In the genomic region with DNA sequence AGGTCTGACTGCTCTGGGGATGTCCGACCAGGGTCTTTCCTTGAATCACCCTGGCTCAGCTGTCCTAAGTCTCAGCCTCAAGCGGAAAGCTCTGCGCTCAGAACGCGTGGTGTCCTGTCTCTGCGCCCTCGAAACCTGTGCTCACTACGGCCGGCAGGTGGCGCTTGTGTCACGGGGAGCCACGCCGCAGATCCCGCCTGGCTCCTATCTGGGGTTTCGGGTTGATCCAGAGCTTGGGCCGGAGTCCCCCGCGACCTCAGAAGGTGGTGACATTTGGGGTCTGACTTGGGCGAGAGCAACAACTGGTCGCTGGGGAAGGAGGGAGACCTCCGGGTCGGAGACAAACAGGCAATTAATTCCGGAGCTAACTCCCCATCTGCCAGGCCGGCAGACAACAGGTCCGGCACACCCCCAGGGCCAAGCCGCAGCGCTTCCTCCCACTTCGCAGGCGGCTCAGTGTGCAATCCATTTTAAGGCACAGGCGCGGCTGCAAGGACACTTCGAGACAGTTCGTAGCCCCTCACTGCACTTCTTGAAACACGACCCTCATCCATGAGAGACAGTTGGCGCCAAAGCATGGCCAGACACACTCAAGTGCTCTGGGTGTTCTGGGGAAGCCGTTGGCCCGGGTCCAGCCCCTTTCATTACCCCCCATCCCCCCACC, we compare ENCODE assay signal across 8 mouse cellular contexts. TPM values are rescaled to one million over a fixed set of nuclear protein-coding genes. Genes with fewer than 3 reads are reported as not detected.
A peak's percentile ranks its signal among the peaks of the same experiment; 100 is the strongest.
DNase-seq lines count a peak whose midpoint lies in the region; ATAC-seq and TF ChIP-seq lines count a peak whose summit lies in the region.

No protein-coding gene starts in this region.

- ATAC-seq in forebrain, embryonic 13.5 days: peak; percentile 54
- peak; percentile 36; the same call in 1 of the 2 replicates for ATAC-seq in liver, embryonic 14.5 days (ENCODE audit: insufficient read depth)
- peak; percentile 44 for ATAC-seq in neural tube, embryonic 12.5 days (ENCODE audit: low FRiP score, low read depth)
- peak; percentile 58 for ATAC-seq in stomach, postnatal 0 days (ENCODE audit: low FRiP score, low TSS enrichment)

- peaks cover 15% of the 10 kb centered on the region for H3K27me3 ChIP-seq in ES-Bruce4 (ENCODE audit: control insufficient read depth, insufficient read depth, low read length, poor library complexity, severe bottlenecking)
- H3K27me3 ChIP-seq in forebrain, embryonic 13.5 days: peaks cover 37% of the 10 kb centered on the region
- H3K27me3 ChIP-seq in liver, embryonic 14.5 days (ENCODE audit: control insufficient read depth, insufficient read depth, low read length): peaks cover 62% of the 10 kb centered on the region
- H3K27me3 ChIP-seq in neural tube, embryonic 12.5 days (replicated peaks): peaks cover 89% of the 10 kb centered on the region
- H3K27me3 ChIP-seq in stomach, postnatal 0 days (ENCODE audit: control insufficient read depth, insufficient read depth, low read length): peaks cover 19% of the 10 kb centered on the region

- under 1% methylated on average over 37 of the region's 37 CpGs for WGBS in forebrain, embryonic 13.5 days
- WGBS in liver, embryonic 14.5 days (ENCODE audit: insufficient replicate concordance): under 1% methylated on average over 37 of the region's 37 CpGs
- WGBS in neural tube, embryonic 12.5 days: under 1% methylated on average over 37 of the region's 37 CpGs
- under 1% methylated on average over 37 of the region's 37 CpGs for WGBS in stomach, postnatal 0 days

- TF ChIP-seq CTCF in ES-Bruce4 (IDR thresholded peaks at IDR 0.05; ENCODE audit: low read depth, low read length): peak; percentile 92
- peak; percentile 95 for TF ChIP-seq CTCF in liver, embryonic 14.5 days (IDR thresholded peaks at IDR 0.05; ENCODE audit: low read depth)
- TF ChIP-seq CTCF in stomach, postnatal 0 days (IDR thresholded peaks at IDR 0.05; ENCODE audit: low read depth): peak; percentile 99

- no peak overlapping the region for H3K27ac ChIP-seq in ES-Bruce4 (ENCODE audit: insufficient read depth, low read length)
- peak overlapping the region; percentile 85 for H3K27ac ChIP-seq in forebrain, embryonic 13.5 days
- no peak overlapping the region for H3K27ac ChIP-seq in liver, embryonic 14.5 days
- H3K27ac ChIP-seq in neural tube, embryonic 12.5 days: no peak overlapping the region
- H3K27ac ChIP-seq in stomach, postnatal 0 days (replicated peaks): no peak overlapping the region

- peak overlapping the region; percentile 52 for H3K4me3 ChIP-seq in ES-Bruce4 (ENCODE audit: low read depth, low read length)
- peak overlapping the region; percentile 74 for H3K4me3 ChIP-seq in forebrain, embryonic 13.5 days
- H3K4me3 ChIP-seq in liver, embryonic 14.5 days (ENCODE audit: insufficient read depth in 1 of 2, low read depth in 2 of 2, low read length in 2 of 2): peak overlapping the region; percentile 12 to 22; a peak in 1 of 4 replicates
- peak overlapping the region; percentile 51 for H3K4me3 ChIP-seq in neural tube, embryonic 12.5 days
- peak overlapping the region; percentile 43 for H3K4me3 ChIP-seq in stomach, postnatal 0 days (ENCODE audit: low read depth, low read length)

- H3K9ac ChIP-seq in ES-Bruce4 (ENCODE audit: low read depth, poor library complexity, severe bottlenecking): no peak overlapping the region; the same call in 1 of the 2 replicates
- peak overlapping the region; percentile 87 for H3K9ac ChIP-seq in forebrain, embryonic 13.5 days
- no peak overlapping the region for H3K9ac ChIP-seq in liver, embryonic 14.5 days (replicated peaks)
- H3K9ac ChIP-seq in neural tube, embryonic 12.5 days: peak overlapping the region; percentile 61; the same call in 1 of the 2 replicates
- no peak overlapping the region for H3K9ac ChIP-seq in stomach, postnatal 0 days (ENCODE audit: low read length)

- peak overlapping the region; percentile 95 for H3K4me2 ChIP-seq in forebrain, embryonic 13.5 days
- H3K4me2 ChIP-seq in liver, embryonic 14.5 days (ENCODE audit: low read depth): peak overlapping the region; percentile 46
- H3K4me2 ChIP-seq in neural tube, embryonic 12.5 days (replicated peaks): peak overlapping the region; percentile 88
- peak overlapping the region; percentile 75 for H3K4me2 ChIP-seq in stomach, postnatal 0 days (replicated peaks; ENCODE audit: low read depth)

- no peak for TF ChIP-seq EP300 in ES-Bruce4 (IDR thresholded peaks at IDR 0.05; ENCODE audit: insufficient read depth, low read depth, low read length)
- no peak for TF ChIP-seq EP300 in liver, embryonic 14.5 days (IDR thresholded peaks at IDR 0.05; ENCODE audit: low read depth)
- TF ChIP-seq EP300 in stomach, postnatal 0 days (optimal IDR thresholded peaks at IDR 0.05): no peak

- intact Hi-C loops in heart, postnatal 10 days (cut with DNase I): loop anchor here (1.0 to 5.0 kb wide), 5 partner anchors 87 to 398 kb away; no protein-coding TSS in a partner anchor

- no peak for TF ChIP-seq POLR2A in ES-Bruce4 (IDR thresholded peaks at IDR 0.05; ENCODE audit: insufficient read depth, low read length)

- DNase-seq in c-Kit-positive CD71-positive TER-119-negative erythroid progenitor cells, embryonic 14.5 days (ENCODE audit: low read depth): peak; percentile 56
- DNase-seq in heart, postnatal 10 days: peak; percentile 91 to 93
- peak; percentile 72 to 92 for DNase-seq in kidney, postnatal 36 days
- peak; percentile 25 to 53 (median 34) for DNase-seq in liver, embryonic 14.5 days (ENCODE audit: low read depth in 3 of 3, low spot score in 3 of 3)
- peak; percentile 83 for DNase-seq in stomach, postnatal 0 days (ENCODE audit: low spot score)

- H3K4me1 ChIP-seq in ES-Bruce4 (ENCODE audit: control insufficient read depth, insufficient read depth, low read length): no peaks in the 10 kb centered on the region
- H3K4me1 ChIP-seq in forebrain, embryonic 13.5 days: peaks cover 80% of the 10 kb centered on the region
- no peaks in the 10 kb centered on the region for H3K4me1 ChIP-seq in liver, embryonic 14.5 days (replicated peaks; ENCODE audit: control insufficient read depth in 2 of 2, insufficient read depth in 2 of 2, low read length in 1 of 2)
- H3K4me1 ChIP-seq in neural tube, embryonic 12.5 days: peaks cover 71% of the 10 kb centered on the region
- no peaks in the 10 kb centered on the region; the same call in 1 of the 2 replicates for H3K4me1 ChIP-seq in stomach, postnatal 0 days (replicated peaks; ENCODE audit: control insufficient read depth, insufficient read depth)

- H3K9me3 ChIP-seq in ES-Bruce4 (replicated peaks; ENCODE audit: control insufficient read depth, insufficient read depth, low read length, poor library complexity, severe bottlenecking): no peaks in the 10 kb centered on the region
- H3K9me3 ChIP-seq in forebrain, embryonic 13.5 days (replicated peaks): no peaks in the 10 kb centered on the region
- H3K9me3 ChIP-seq in liver, embryonic 14.5 days (ENCODE audit: control insufficient read depth, low read length): no peaks in the 10 kb centered on the region
- H3K9me3 ChIP-seq in neural tube, embryonic 12.5 days: no peaks in the 10 kb centered on the region
- no peaks in the 10 kb centered on the region for H3K9me3 ChIP-seq in stomach, postnatal 0 days (ENCODE audit: control insufficient read depth, low read length)

- no peaks in the 10 kb centered on the region for H3K36me3 ChIP-seq in ES-Bruce4 (ENCODE audit: control insufficient read depth, insufficient read depth, low read length, poor library complexity, severe bottlenecking)
- peaks cover 8% of the 10 kb centered on the region; the same call in 1 of the 2 replicates for H3K36me3 ChIP-seq in forebrain, embryonic 13.5 days (ENCODE audit: poor library complexity, severe bottlenecking)
- no peaks in the 10 kb centered on the region for H3K36me3 ChIP-seq in liver, embryonic 14.5 days (replicated peaks; ENCODE audit: control insufficient read depth, insufficient read depth, low read depth)
- no peaks in the 10 kb centered on the region; the same call in 1 of the 2 replicates for H3K36me3 ChIP-seq in neural tube, embryonic 12.5 days
- H3K36me3 ChIP-seq in stomach, postnatal 0 days (ENCODE audit: control insufficient read depth, insufficient read depth, low read length): no peaks in the 10 kb centered on the region

RNA-seq across cellular contexts. Expression of gene Kif26a, which starts 0.7 kb away (rescaled TPM):
- polyA plus RNA-seq in ES-Bruce4 (2011; ENCODE audit: insufficient read depth, insufficient read length, low read depth, missing spikeins): 3.6 and 3.9 TPM in 2 replicates
- polyA plus RNA-seq in forebrain, embryonic 13.5 days (2015; fragmentation: Nextera tagmentation; extraction: Ambion mirVana): 10.9 and 14.4 TPM in 2 replicates
- total RNA-seq in heart, postnatal 10 days (2021): 10 to 100 TPM; 33.4 to 33.5 TPM
- 0.26 TPM in 2 replicates for polyA plus RNA-seq in liver, embryonic 14.5 days (2012; rRNA removed)
- 0.03 and 0.08 TPM in 2 replicates for polyA plus RNA-seq in liver, embryonic 14.5 days (2014; fragmentation: Nextera tagmentation; extraction: Ambion mirVana)
- 5.2 and 6.0 TPM in 2 replicates for polyA plus RNA-seq in neural tube, embryonic 12.5 days (2016; fragmentation: Nextera tagmentation; extraction: Ambion mirVana)
- 0.75 and 0.80 TPM in 2 replicates for polyA plus RNA-seq in stomach, postnatal 0 days (2015; fragmentation: Nextera tagmentation; extraction: Ambion mirVana)

RNA-seq across cellular contexts. Expression of gene Aspg, which starts 38.9 kb away (rescaled TPM):
- polyA plus RNA-seq in ES-Bruce4 (2011; ENCODE audit: insufficient read depth, insufficient read length, low read depth, missing spikeins): 7.0 and 7.7 TPM in 2 replicates
- polyA plus RNA-seq in forebrain, embryonic 13.5 days (2015; fragmentation: Nextera tagmentation; extraction: Ambion mirVana): 0.08 and 0.15 TPM in 2 replicates
- 1 to 10 TPM; 1.5 to 2.9 TPM for total RNA-seq in heart, postnatal 10 days (2021)
- 0.09 and 0.10 TPM in 2 replicates for polyA plus RNA-seq in liver, embryonic 14.5 days (2012; rRNA removed)
- 0.19 TPM in 1 of 2 replicates, not detected in the other for polyA plus RNA-seq in liver, embryonic 14.5 days (2014; fragmentation: Nextera tagmentation; extraction: Ambion mirVana)
- 0.60 and 0.96 TPM in 2 replicates for polyA plus RNA-seq in neural tube, embryonic 12.5 days (2016; fragmentation: Nextera tagmentation; extraction: Ambion mirVana)
- polyA plus RNA-seq in stomach, postnatal 0 days (2015; fragmentation: Nextera tagmentation; extraction: Ambion mirVana): 6.0 and 6.9 TPM in 2 replicates

Comparison
In these comparisons a context has a peak if more than half of its experiments do, and no peak if none do; other contexts are left out.
1. H3K4me3 ChIP-seq: peak in every context shown above with its lines; median percentile 74 in forebrain, embryonic 13.5 days; 52 in ES-Bruce4; 51 in neural tube, embryonic 12.5 days; 43 in stomach, postnatal 0 days; 17 in liver, embryonic 14.5 days.
2. H3K9ac ChIP-seq: peak in forebrain, embryonic 13.5 days (single experiment) and neural tube, embryonic 12.5 days (single experiment); none in ES-Bruce4 (single experiment), liver, embryonic 14.5 days (single experiment) and stomach, postnatal 0 days (single experiment).
3. DNase-seq: peak in every context shown above with its lines; median percentile 92 in heart, postnatal 10 days; 83 in stomach, postnatal 0 days; 82 in kidney, postnatal 36 days; 56 in c-Kit-positive CD71-positive TER-119-negative erythroid progenitor cells, embryonic 14.5 days; 34 in liver, embryonic 14.5 days.
4. Peak in every context shown above with its lines, with median percentiles within 50 percentile points of each other: CTCF ChIP-seq, ATAC-seq and H3K4me2 ChIP-seq.